Mouse (Mus musculus) cerebellum, postnatal 4 days (tissue): ENCODE measurements at regions not wholly inside any gene's neighbourhood (a gene's known extent, or its start where the extent isn't known, plus 50 kb on each side); places are given as distances from the start of the nearest gene placed in this dataset.

ENCODE experiments used
- DNase-seq, 2 experiments: peaks; one replicate each; pipeline ENCODE4 v3.0.0; 2022; ENCODE audit warnings: low spot score in 2 of 2, mixed read lengths in 1 of 2

DNA sequence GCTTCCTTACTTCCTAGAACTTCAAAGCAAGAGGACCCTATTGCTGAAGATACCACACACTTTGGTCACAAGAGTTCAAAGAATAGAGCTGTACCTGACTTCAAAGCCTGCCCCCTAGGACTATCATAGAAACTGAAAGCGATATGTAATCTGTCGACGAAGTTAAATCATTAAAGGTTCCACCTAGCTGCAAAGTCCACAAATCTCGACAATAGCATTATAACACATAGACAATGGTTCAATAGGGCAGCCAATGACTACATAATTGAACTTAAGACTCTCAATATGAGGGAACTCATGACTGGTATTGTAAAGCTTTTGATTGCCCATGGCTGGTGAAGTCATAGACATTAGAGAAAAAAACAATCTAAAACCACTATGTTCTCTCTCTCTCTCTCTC is 200.8 kb downstream of the Fscb start:
- DNase-seq, result no peak

DNA sequence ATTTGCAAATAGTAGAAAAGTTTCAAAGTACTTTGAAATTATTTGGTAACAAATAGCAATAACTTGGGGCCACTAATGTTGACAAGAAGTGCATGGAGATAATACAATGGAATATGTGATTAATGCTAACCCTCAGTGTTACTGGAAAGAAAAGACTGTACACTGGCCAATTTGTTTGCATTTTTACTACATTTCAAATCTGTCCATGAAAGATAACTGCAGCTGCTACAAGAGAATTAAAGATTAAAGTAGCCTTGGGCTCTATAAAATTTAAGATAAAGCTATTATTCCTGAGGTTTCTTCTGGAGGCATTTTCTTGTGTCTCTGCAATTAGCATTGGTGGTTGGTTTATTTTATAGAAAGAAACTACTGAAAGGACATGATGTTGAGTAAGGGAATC is 208.4 kb downstream of the Fscb start:
- DNase-seq, result no peak

DNA sequence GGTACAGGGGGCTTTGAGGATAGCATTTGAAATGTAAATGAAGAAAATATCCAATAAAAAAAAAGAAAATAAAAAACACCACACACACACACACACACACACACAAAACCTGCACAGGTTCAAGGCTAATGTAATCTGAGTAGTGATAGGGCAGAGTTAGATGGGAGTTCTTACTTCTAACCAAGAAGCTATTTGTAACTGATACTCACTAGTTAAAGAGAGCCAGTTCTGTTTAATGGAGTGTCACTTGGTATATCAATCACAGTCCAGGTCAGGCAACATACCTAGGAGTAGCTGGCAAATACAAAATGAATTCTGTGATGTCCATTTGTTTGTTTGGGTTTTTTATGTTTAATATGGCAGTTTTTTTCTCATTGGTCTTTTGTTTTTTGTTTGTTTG is 219.5 kb downstream of the Fscb start:
- DNase-seq, result no peak

DNA sequence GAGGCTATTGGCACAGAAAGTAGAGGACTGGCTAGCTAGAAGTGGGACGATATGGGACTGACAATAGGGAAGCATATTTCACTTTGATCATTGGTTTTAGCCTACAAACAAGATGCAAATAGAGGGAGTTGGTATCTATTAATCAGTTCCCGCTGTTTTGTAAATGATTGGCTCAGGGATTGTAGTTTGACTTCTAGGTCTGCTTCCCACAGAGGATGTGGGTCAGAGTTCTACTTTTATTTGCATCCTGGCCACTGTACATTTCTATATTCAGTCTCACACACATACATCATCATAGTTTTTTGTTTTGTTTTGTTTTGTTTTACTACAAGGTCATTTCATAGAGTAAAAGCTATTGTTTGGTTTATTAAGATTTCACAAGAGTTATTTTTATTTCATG is 224.5 kb downstream of the Fscb start:
- no peak for DNase-seq

DNA sequence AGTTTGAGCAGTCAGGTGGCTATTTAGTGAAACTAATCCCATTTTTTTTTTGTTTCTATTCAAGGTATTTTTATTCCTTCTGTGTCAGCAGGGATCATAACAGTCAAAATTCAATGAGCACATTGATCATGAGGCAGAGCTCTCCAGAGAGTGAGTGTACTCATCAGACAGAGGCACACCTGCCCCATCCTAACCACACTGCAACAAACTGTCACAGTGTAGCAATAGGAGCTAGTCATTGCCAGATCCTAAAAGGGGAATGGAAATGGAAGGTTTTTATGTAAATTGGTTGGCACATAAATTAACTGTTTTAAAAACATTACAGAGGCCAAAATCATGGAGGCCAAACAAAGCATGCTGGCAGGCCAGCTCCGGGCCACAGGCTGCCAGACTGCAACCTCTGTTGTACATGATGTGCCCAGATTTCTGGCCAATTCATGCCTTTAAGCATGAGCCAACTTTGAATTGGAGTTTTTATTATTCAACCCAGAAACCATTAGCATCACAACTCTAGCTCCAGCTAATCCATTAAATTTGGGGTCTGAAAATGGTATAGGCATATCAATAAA is 244.9 kb downstream of the Fscb start:
- DNase-seq, result peak in 1 of 2 experiments; percentile 22

DNA sequence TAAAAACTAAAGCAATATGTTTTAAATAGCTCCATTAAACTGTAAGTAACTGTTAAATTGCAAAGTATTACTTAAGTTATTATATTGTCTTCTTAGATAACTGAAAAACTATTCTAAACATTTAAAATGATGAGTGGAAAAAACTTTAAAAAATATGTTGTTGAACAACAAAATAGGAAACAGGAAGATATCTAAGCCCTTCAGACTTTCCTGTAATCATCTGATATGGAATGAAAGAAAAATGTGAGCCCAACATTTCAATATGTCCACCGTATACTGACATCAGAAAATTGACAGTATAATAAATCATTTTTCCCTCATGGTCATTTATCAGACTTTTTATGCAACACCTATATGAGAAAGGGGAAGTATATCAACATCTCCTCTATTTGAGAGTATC is 258.1 kb downstream of the Fscb start:
- no peak for DNase-seq

DNA sequence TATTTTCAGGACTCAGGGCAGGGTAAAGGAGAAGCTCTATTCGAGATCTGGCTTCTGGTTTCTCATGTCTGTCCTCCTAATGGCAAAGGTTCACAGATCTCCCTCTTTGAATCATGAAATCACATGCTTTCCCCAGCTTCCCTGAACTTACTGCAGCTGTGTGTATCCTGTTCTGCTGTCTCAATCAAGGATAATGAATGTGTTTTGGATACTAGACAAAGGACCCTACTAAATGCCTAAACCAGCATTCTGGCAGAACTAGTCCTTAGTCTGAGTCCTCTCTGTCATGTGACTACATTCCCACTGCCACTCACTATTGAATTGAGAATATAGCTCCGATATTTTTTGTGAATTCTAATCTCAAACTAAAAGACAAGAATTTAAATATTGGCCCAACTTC is 276.1 kb downstream of the Fscb start:
- DNase-seq, result no peak
